Mouse (Mus musculus) MEL (cell line): ENCODE data around the gene Lhfpl3. TPM values are rescaled to one million over a fixed set of nuclear protein-coding genes. Genes with fewer than 3 reads are reported as not detected.

Source experiments
- DNase-seq: peaks from one replicate; pipeline ENCODE4 v3.0.0; 2011; ENCODE audit warnings: low read depth, low spot score
- H3K27ac ChIP-seq: 2 replicates; pipeline ENCODE4 v1.5.1; 2012; ENCODE audit warnings: low read depth, mild to moderate bottlenecking, control low read depth, low read length, moderate library complexity; ENCODE audit not compliant: control insufficient read depth
- H3K27me3 ChIP-seq, 2 experiments: fragments of 150-350 bp in 1 of 2; sonication (generic) in 1 of 2; 2 replicates each; pipeline ENCODE4 v1.6.1; 2012; ENCODE audit warnings: low read length in 2 of 2, mild to moderate bottlenecking in 2 of 2, improper control_type of control experiment in 1 of 2, moderate library complexity in 1 of 2; ENCODE audit not compliant: insufficient read depth in 2 of 2, control insufficient read depth in 1 of 2
- H3K36me3 ChIP-seq, 2 experiments: 2 replicates each; pipeline ENCODE4 v1.6.1; 2012 to 2014; ENCODE audit warnings: low read length in 2 of 2, improper control_type of control experiment in 1 of 2, inconsistent platforms in 1 of 2, mild to moderate bottlenecking in 1 of 2; ENCODE audit not compliant: insufficient read depth in 2 of 2, control insufficient read depth in 1 of 2
- H3K4me1 ChIP-seq, 2 experiments: fragments of 150-350 bp in 1 of 2; sonication (generic) in 1 of 2; 2 replicates each; pipeline ENCODE4 v1.6.1; 2012; ENCODE audit warnings: low read length in 2 of 2, improper control_type of control experiment in 1 of 2, mild to moderate bottlenecking in 1 of 2; ENCODE audit not compliant: insufficient read depth in 2 of 2, control insufficient read depth in 1 of 2
- H3K4me3 ChIP-seq, 2 experiments: fragments of 150-350 bp in 1 of 2; sonication (generic) in 1 of 2; 2 replicates each; pipeline ENCODE4 v1.5.1; 2012; ENCODE audit warnings: low read depth in 2 of 2, low read length in 2 of 2, mild to moderate bottlenecking in 2 of 2, moderate library complexity in 2 of 2, control low read depth in 1 of 2, improper control_type of control experiment in 1 of 2; ENCODE audit not compliant: control insufficient read depth in 1 of 2, insufficient read depth in 1 of 2
- H3K79me2 ChIP-seq: 2 replicates; pipeline ENCODE4 v1.6.1; 2012; ENCODE audit warnings: mild to moderate bottlenecking, low read length, moderate library complexity; ENCODE audit not compliant: control insufficient read depth, poor library complexity, insufficient read depth
- H3K9ac ChIP-seq: 2 replicates; pipeline ENCODE4 v1.6.1; 2012; ENCODE audit warnings: low read depth, mild to moderate bottlenecking, control low read depth, low read length, moderate library complexity; ENCODE audit not compliant: control insufficient read depth, poor library complexity, severe bottlenecking
- H3K9me3 ChIP-seq: fragments of 150-350 bp; sonication (generic); replicated peaks from 2 replicates; pipeline ENCODE4 v1.6.1; 2012; ENCODE audit warnings: mild to moderate bottlenecking, low read length, improper control_type of control experiment, moderate library complexity; ENCODE audit not compliant: insufficient read depth
- BHLHE40 ChIP-seq: IDR thresholded peaks from 2 replicates; pipeline ENCODE4 v1.6.1; 2012; ENCODE audit warnings: low read depth, mild to moderate bottlenecking, inconsistent platforms, low read length, improper control_type of control experiment, borderline replicate concordance
- EP300 ChIP-seq, 2 experiments: IDR thresholded peaks; 2 replicates each; pipeline ENCODE4 v1.6.1; 2011; ENCODE audit warnings: improper control_type of control experiment in 2 of 2, low read length in 2 of 2, low read depth in 1 of 2, mild to moderate bottlenecking in 1 of 2
- ETS1 ChIP-seq: IDR thresholded peaks from 2 replicates; pipeline ENCODE4 v1.6.1; 2012; ENCODE audit warnings: low read depth, mild to moderate bottlenecking, inconsistent platforms, low read length, improper control_type of control experiment, moderate library complexity
- MYB ChIP-seq: IDR thresholded peaks from 2 replicates; pipeline ENCODE4 v1.6.1; 2011; ENCODE audit warnings: mild to moderate bottlenecking, low read depth, low read length, improper control_type of control experiment
- MYC ChIP-seq: IDR thresholded peaks from 2 replicates; pipeline ENCODE4 v1.6.1; 2011; ENCODE audit warnings: low read depth, mild to moderate bottlenecking, low read length, improper control_type of control experiment, moderate library complexity
- NELFE ChIP-seq: IDR thresholded peaks from 2 replicates; pipeline ENCODE4 v1.6.1; 2011; ENCODE audit warnings: low read depth, low read length, improper control_type of control experiment
- POLR2AphosphoS5 ChIP-seq: IDR thresholded peaks from 2 replicates; pipeline ENCODE4 v1.6.1; 2012; ENCODE audit warnings: low read depth, borderline replicate concordance, mild to moderate bottlenecking, inconsistent platforms, low read length, moderate library complexity, mixed read lengths
- RCOR1 ChIP-seq: IDR thresholded peaks from 2 replicates; pipeline ENCODE4 v1.6.1; 2012; ENCODE audit warnings: low read depth, mild to moderate bottlenecking, inconsistent platforms, low read length, improper control_type of control experiment
- SMC3 ChIP-seq: IDR thresholded peaks from 2 replicates; pipeline ENCODE4 v1.6.1; 2011; ENCODE audit warnings: low read depth, low read length, improper control_type of control experiment
- UBTF ChIP-seq: IDR thresholded peaks from 2 replicates; pipeline ENCODE4 v1.6.1; 2012; ENCODE audit warnings: low read depth, mild to moderate bottlenecking, inconsistent platforms, low read length, improper control_type of control experiment, moderate library complexity, borderline replicate concordance; ENCODE audit not compliant: insufficient read depth
- USF1 ChIP-seq: IDR thresholded peaks from 2 replicates; pipeline ENCODE4 v1.6.1; 2014; ENCODE audit warnings: low read depth, mild to moderate bottlenecking, inconsistent platforms, low read length, improper control_type of control experiment, moderate library complexity
- ZMIZ1 ChIP-seq: IDR thresholded peaks from 2 replicates; pipeline ENCODE4 v1.6.1; 2012; ENCODE audit warnings: low read depth, mild to moderate bottlenecking, inconsistent platforms, low read length, improper control_type of control experiment, moderate library complexity
- polyA plus RNA-seq, 2 experiments: library from polyadenylated mRNA; stranded (reverse) in 1 of 2; unstranded in 1 of 2; fragments of >175 nt in 1 of 2; fragments of >200 nt in 1 of 2; gene quantifications; 2 replicates each; pipeline versions ENCODE4 v1.2.1 to v1.2.4; 2012; ENCODE audit warnings: low replicate concordance in 2 of 2, low read depth in 1 of 2; ENCODE audit not compliant: insufficient read length in 2 of 2, insufficient read depth in 1 of 2, missing spikeins in 1 of 2
- total RNA-seq: library from RNA; depleted of rRNA; stranded (reverse); fragments of 300-350 nt; gene quantifications from 2 replicates; pipeline ENCODE4 v1.2.3, GENCODE M21; 2012

The Lhfpl3 gene
- total and polyA plus RNA-seq, 3 experiments = not detected

- Histone ChIP-seq H3K4me3 (no peak overlapping the region), H3K36me3 (no peaks in the 10 kb centered on the region), H3K4me1 (no peaks in the 10 kb centered on the region), H3K27me3 (peaks cover 0 to 2% of the 10 kb centered on the region in 2 experiments; a peak in 1 of 4 replicates), H3K79me2 (no peaks in the 10 kb centered on the region), H3K27ac (no peak overlapping the region), H3K9me3 (no peaks in the 10 kb centered on the region), H3K9ac (no peak overlapping the region)
- TF ChIP-seq EP300 (IDR thresholded peaks at IDR 0.05; ENCODE audit: low read depth in 1 of 2, low read length in 2 of 2) (no peak), POLR2AphosphoS5 (no peak), BHLHE40 (no peak), ZMIZ1 (no peak), RCOR1 (no peak), MYB (no peak), SMC3 (no peak), MYC (no peak), ETS1 (no peak), UBTF (no peak), USF1 (no peak)
- DNase-seq = no peak
These were observed 502.4 kb downstream of the Lhfpl3 start for GRCm38 (mm10) chr5:23248303-23248702.

GRCm38 (mm10) chr5:23249896-23250875 lies 504.3 kb downstream of the Lhfpl3 start:
- H3K9ac ChIP-seq = no peak overlapping the region
- no peak for DNase-seq
- no peaks in the 10 kb centered on the region for H3K9me3 ChIP-seq
- H3K27me3 ChIP-seq = peaks cover 0 to 2% of the 10 kb centered on the region in 2 experiments; a peak in 1 of 4 replicates
- H3K27ac ChIP-seq = no peak overlapping the region
- no peaks in the 10 kb centered on the region for H3K4me1 ChIP-seq
- TF ChIP-seq NELFE = no peak
- H3K79me2 ChIP-seq = no peaks in the 10 kb centered on the region
- no peak overlapping the region for H3K4me3 ChIP-seq
- no peaks in the 10 kb centered on the region for H3K36me3 ChIP-seq
